Mouse (Mus musculus): ENCODE results near the gene B830017H08Rik.

The B830017H08Rik gene

GRCm38 (mm10) chr16:17809125-17809524, 23.8 kb upstream of the B830017H08Rik start:
- no peak for DNase-seq (ENCODE audit: low read depth, low spot score)

GRCm38 (mm10) chr16:17809711-17810110, 23.2 kb upstream of the B830017H08Rik start:
- DNase-seq (ENCODE audit: low read depth, low spot score) = no peak

GRCm38 (mm10) chr16:17812120-17812519, 20.8 kb upstream of the B830017H08Rik start:
- peak; percentile 48 for DNase-seq (ENCODE audit: low read depth, low spot score)

GRCm38 (mm10) chr16:17813173-17813572, 19.7 kb upstream of the B830017H08Rik start:
- DNase-seq (ENCODE audit: low read depth, low spot score) = no peak

GRCm38 (mm10) chr16:17815411-17816402, 17.2 kb upstream of the B830017H08Rik start:
- peak; percentile 94 for DNase-seq (ENCODE audit: low read depth, low spot score)

GRCm38 (mm10) chr16:17816528-17816927, 16.4 kb upstream of the B830017H08Rik start:
- no peak for DNase-seq (ENCODE audit: low read depth, low spot score)

- DNase-seq (ENCODE audit: low read depth, low spot score) = no peak
Observed at GRCm38 (mm10) chr16:17826500-17826899, 6.4 kb upstream of the B830017H08Rik start.

- no peak for DNase-seq (ENCODE audit: low read depth, low spot score)
Observed at GRCm38 (mm10) chr16:17828229-17828628, 4.7 kb upstream of the B830017H08Rik start.

- DNase-seq (ENCODE audit: low read depth, low spot score) = peak; percentile 56
Observed at GRCm38 (mm10) chr16:17828867-17829266, 4.1 kb upstream of the B830017H08Rik start.

- no peak for DNase-seq (ENCODE audit: low read depth, low spot score)
Observed at GRCm38 (mm10) chr16:17830385-17831178, 2.3 kb upstream of the B830017H08Rik start.

GRCm38 (mm10) chr16:17831781-17832180, 1.1 kb upstream of the B830017H08Rik start:
- DNase-seq (ENCODE audit: low read depth, low spot score) = peak; percentile 54

GRCm38 (mm10) chr16:17833321-17833680, 380 bp downstream of the B830017H08Rik start:
- DNase-seq (ENCODE audit: low read depth, low spot score) = peak; percentile 75

- peak; percentile 86 for DNase-seq (ENCODE audit: low read depth, low spot score)
Observed at GRCm38 (mm10) chr16:17833681-17834399, 919 bp downstream of the B830017H08Rik start.

- DNase-seq (ENCODE audit: low read depth, low spot score) = no peak
Observed at GRCm38 (mm10) chr16:17834543-17834942, 1.6 kb downstream of the B830017H08Rik start.

- no peak for DNase-seq (ENCODE audit: low read depth, low spot score)
Observed at GRCm38 (mm10) chr16:17835481-17835880, 2.6 kb downstream of the B830017H08Rik start.

- DNase-seq (ENCODE audit: low read depth, low spot score) = no peak
Observed at GRCm38 (mm10) chr16:17838051-17838450, 5.1 kb downstream of the B830017H08Rik start, which contains the start of gene Car15. Gene Car15 (minus strand): TSS chr16:17838364.

- no peak for DNase-seq (ENCODE audit: low read depth, low spot score)
Observed at GRCm38 (mm10) chr16:17839976-17840375, 7.1 kb downstream of the B830017H08Rik start.

GRCm38 (mm10) chr16:17842437-17842836, 9.5 kb downstream of the B830017H08Rik start:
- no peak for DNase-seq (ENCODE audit: low read depth, low spot score)

GRCm38 (mm10) chr16:17843701-17844365, 10.9 kb downstream of the B830017H08Rik start:
- DNase-seq (ENCODE audit: low read depth, low spot score) = no peak

- no peak for DNase-seq (ENCODE audit: low read depth, low spot score)
Observed at GRCm38 (mm10) chr16:17848431-17848830, 15.5 kb downstream of the B830017H08Rik start.

- DNase-seq (ENCODE audit: low read depth, low spot score) = peak; percentile 69
Observed at GRCm38 (mm10) chr16:17848928-17849327, 16.0 kb downstream of the B830017H08Rik start.

Data from ZHBTc4 (cell line).